Mouse (Mus musculus): ENCODE results near the gene Apol7e. TPM values are rescaled to one million over a fixed set of nuclear protein-coding genes. Genes with fewer than 3 reads are reported as not detected.
"Not testable (repeated sequence)": the region's sequence is repeated elsewhere in the genome, so short reads cannot be mapped to it uniquely, and the experiment has no call there.

Apol7e gene
- polyA plus RNA-seq, 1 experiment: not detected

GRCm38 (mm10) chr15:77718240-77718639 is 19.6 kb downstream of the Apol7e start:
- not testable (repeated sequence) for H3K79me2 ChIP-seq (ENCODE audit: control insufficient read depth, insufficient read depth); H3K36me3 ChIP-seq (ENCODE audit: control insufficient read depth, insufficient read depth); H3K4me2 ChIP-seq (ENCODE audit: low read depth); H3K27me3 ChIP-seq (ENCODE audit: control insufficient read depth, insufficient read depth, insufficient read length); H3ac ChIP-seq (ENCODE audit: control insufficient read depth, insufficient read length); H3K4me3 ChIP-seq
- peak; percentile 46 for TF ChIP-seq REST (IDR thresholded peaks at IDR 0.05; ENCODE audit: insufficient read depth, insufficient read length)

GRCm38 (mm10) chr15:77721509-77721908 is 22.9 kb downstream of the Apol7e start:
- H3ac ChIP-seq (ENCODE audit: control insufficient read depth, insufficient read length); H3K4me2 ChIP-seq (ENCODE audit: low read depth); H3K36me3 ChIP-seq (ENCODE audit: control insufficient read depth, insufficient read depth); H3K4me3 ChIP-seq; H3K79me2 ChIP-seq (ENCODE audit: control insufficient read depth, insufficient read depth); H3K27me3 ChIP-seq (ENCODE audit: control insufficient read depth, insufficient read depth, insufficient read length): not testable (repeated sequence)

GRCm38 (mm10) chr15:77724208-77724911 is 25.7 kb downstream of the Apol7e start:
- not testable (repeated sequence) for H3K27me3 ChIP-seq (ENCODE audit: control insufficient read depth, insufficient read depth, insufficient read length); H3K4me3 ChIP-seq; H3ac ChIP-seq (ENCODE audit: control insufficient read depth, insufficient read length); H3K36me3 ChIP-seq (ENCODE audit: control insufficient read depth, insufficient read depth); H3K4me2 ChIP-seq (ENCODE audit: low read depth); H3K79me2 ChIP-seq (ENCODE audit: control insufficient read depth, insufficient read depth)

GRCm38 (mm10) chr15:77725393-77726020 is 26.9 kb downstream of the Apol7e start:
- TF ChIP-seq USF1 (IDR thresholded peaks at IDR 0.05; ENCODE audit: low read depth): peak; percentile 40
- not testable (repeated sequence) for H3K4me2 ChIP-seq (ENCODE audit: low read depth); H3ac ChIP-seq (ENCODE audit: control insufficient read depth, insufficient read length); H3K36me3 ChIP-seq (ENCODE audit: control insufficient read depth, insufficient read depth); H3K4me3 ChIP-seq; H3K79me2 ChIP-seq (ENCODE audit: control insufficient read depth, insufficient read depth); H3K27me3 ChIP-seq (ENCODE audit: control insufficient read depth, insufficient read depth, insufficient read length)

- H3K36me3 ChIP-seq (ENCODE audit: control insufficient read depth, insufficient read depth); H3K79me2 ChIP-seq (ENCODE audit: control insufficient read depth, insufficient read depth); H3ac ChIP-seq (ENCODE audit: control insufficient read depth, insufficient read length); H3K4me2 ChIP-seq (ENCODE audit: low read depth); H3K4me3 ChIP-seq; H3K27me3 ChIP-seq (ENCODE audit: control insufficient read depth, insufficient read depth, insufficient read length): not testable (repeated sequence)
These were observed 28.5 kb downstream of the Apol7e start for GRCm38 (mm10) chr15:77727139-77727538.

- H3K36me3 ChIP-seq (ENCODE audit: control insufficient read depth, insufficient read depth); H3K79me2 ChIP-seq (ENCODE audit: control insufficient read depth, insufficient read depth); H3K4me2 ChIP-seq (ENCODE audit: low read depth); H3K4me3 ChIP-seq; H3ac ChIP-seq (ENCODE audit: control insufficient read depth, insufficient read length); H3K27me3 ChIP-seq (ENCODE audit: control insufficient read depth, insufficient read depth, insufficient read length): not testable (repeated sequence)
These were observed 29.1 kb downstream of the Apol7e start for GRCm38 (mm10) chr15:77727745-77728144.

- H3ac ChIP-seq (ENCODE audit: control insufficient read depth, insufficient read length); H3K36me3 ChIP-seq (ENCODE audit: control insufficient read depth, insufficient read depth): not testable (repeated sequence)
These were observed 30.1 kb downstream of the Apol7e start, which contains the start of gene Apol9b for GRCm38 (mm10) chr15:77728739-77729138. Gene Apol9b (plus strand): TSS chr15:77729039.

GRCm38 (mm10) chr15:77731605-77732004 is 32.9 kb downstream of the Apol7e start:
- Histone ChIP-seq H3K4me2 (ENCODE audit: low read depth) (no peak overlapping the region), H3K4me3 (no peak overlapping the region), H3K36me3 (ENCODE audit: control insufficient read depth, insufficient read depth) (peaks cover 3% of the 10 kb centered on the region), H3ac (ENCODE audit: control insufficient read depth, insufficient read length) (no peak overlapping the region), H3K79me2 (ENCODE audit: control insufficient read depth, insufficient read depth) (peaks cover 6% of the 10 kb centered on the region), H3K27me3 (ENCODE audit: control insufficient read depth, insufficient read depth, insufficient read length) (no peaks in the 10 kb centered on the region)
- TF ChIP-seq CEBPB (IDR thresholded peaks at IDR 0.05; ENCODE audit: insufficient read depth, poor library complexity, severe bottlenecking): no peak
- TF ChIP-seq MAX (IDR thresholded peaks at IDR 0.05; ENCODE audit: low read depth): no peak
- TF ChIP-seq USF1 (IDR thresholded peaks at IDR 0.05; ENCODE audit: low read depth): no peak
- TF ChIP-seq E2F4 (IDR thresholded peaks at IDR 0.05; ENCODE audit: insufficient read depth): no peak
- TF ChIP-seq MYOG (IDR thresholded peaks at IDR 0.05; ENCODE audit: control insufficient read depth in 1 of 3, insufficient read depth in 1 of 3, insufficient read length in 2 of 3, low read depth in 2 of 3): no peak
- TF ChIP-seq POLR2A (IDR thresholded peaks at IDR 0.05; ENCODE audit: insufficient read length, low read depth): no peak
- no peak for TF ChIP-seq TCF3 (IDR thresholded peaks at IDR 0.05; ENCODE audit: insufficient read length, low read depth)
- TF ChIP-seq MYOD1 (IDR thresholded peaks at IDR 0.05; ENCODE audit: control insufficient read depth in 1 of 3, insufficient read length in 2 of 3, low read depth in 2 of 3): no peak
- TF ChIP-seq SRF (IDR thresholded peaks at IDR 0.05; ENCODE audit: control insufficient read depth, insufficient read length, low read depth): no peak
- no peak for TF ChIP-seq REST (IDR thresholded peaks at IDR 0.05; ENCODE audit: insufficient read depth, insufficient read length)
- TF ChIP-seq TCF12 (IDR thresholded peaks at IDR 0.05; ENCODE audit: insufficient read depth, poor library complexity, severe bottlenecking): no peak
- TF ChIP-seq POLR2AphosphoS2 (IDR thresholded peaks at IDR 0.05; ENCODE audit: insufficient read length, low read depth): no peak

More at GRCm38 (mm10) chr15:77728739-77729138, 30.1 kb downstream of the Apol7e start, which contains the start of gene Apol9b:
- H3K27me3 ChIP-seq (ENCODE audit: control insufficient read depth, insufficient read depth, insufficient read length); H3K79me2 ChIP-seq (ENCODE audit: control insufficient read depth, insufficient read depth): not testable (repeated sequence)
- Histone ChIP-seq H3K4me3 (peak within 1 kb of the TSS; percentile 14), H3K4me2 (ENCODE audit: low read depth) (peak within 1 kb of the TSS; percentile 67)

- H3K36me3 ChIP-seq (ENCODE audit: control insufficient read depth, insufficient read depth); H3ac ChIP-seq (ENCODE audit: control insufficient read depth, insufficient read length); H3K27me3 ChIP-seq (ENCODE audit: control insufficient read depth, insufficient read depth, insufficient read length); H3K79me2 ChIP-seq (ENCODE audit: control insufficient read depth, insufficient read depth); H3K4me3 ChIP-seq: not testable (repeated sequence)
- peak overlapping the region; percentile 88 for H3K4me2 ChIP-seq (ENCODE audit: low read depth)
These were observed 34.2 kb downstream of the Apol7e start for GRCm38 (mm10) chr15:77732851-77733250.

- not testable (repeated sequence) for H3K27me3 ChIP-seq (ENCODE audit: control insufficient read depth, insufficient read depth, insufficient read length); H3K4me3 ChIP-seq; H3K36me3 ChIP-seq (ENCODE audit: control insufficient read depth, insufficient read depth); H3K79me2 ChIP-seq (ENCODE audit: control insufficient read depth, insufficient read depth); H3ac ChIP-seq (ENCODE audit: control insufficient read depth, insufficient read length)
- H3K4me2 ChIP-seq (ENCODE audit: low read depth): peak overlapping the region; percentile 88
These were observed 34.7 kb downstream of the Apol7e start for GRCm38 (mm10) chr15:77733380-77733779.

Measured in myocyte (in vitro differentiated cells).